Mouse (Mus musculus) erythroblast, embryonic 14.5 days (primary cell): ENCODE measurements at regions not wholly inside any gene's neighbourhood (a gene's known extent, or its start where the extent isn't known, plus 50 kb on each side); places are given as distances from the start of the nearest gene placed in this dataset.
"Not testable (repeated sequence)": the region's sequence is repeated elsewhere in the genome, so short reads cannot be mapped to it uniquely, and the experiment has no call there.

ENCODE experiments used
- H3K27me3 ChIP-seq: 2 replicates; pipeline ENCODE4 v1.6.1; 2012; ENCODE audit warnings: inconsistent platforms; ENCODE audit not compliant: control insufficient read depth
- H3K36me3 ChIP-seq: 2 replicates; pipeline ENCODE4 v1.6.1; 2012; ENCODE audit warnings: mild to moderate bottlenecking, inconsistent platforms; ENCODE audit not compliant: control insufficient read depth
- H3K4me1 ChIP-seq: 2 replicates; pipeline ENCODE4 v1.6.1; 2012; ENCODE audit warnings: inconsistent platforms; ENCODE audit not compliant: control insufficient read depth
- H3K4me3 ChIP-seq: replicated peaks from 2 replicates; pipeline ENCODE3; 2012; ENCODE audit warnings: moderate library complexity, mild to moderate bottlenecking, inconsistent platforms
- H3K9me3 ChIP-seq: 2 replicates; pipeline ENCODE4 v1.6.1; 2012; ENCODE audit warnings: low read length, inconsistent platforms, mixed read lengths; ENCODE audit not compliant: control insufficient read depth

GRCm38 (mm10) chr17:17293932-17294534 is 80.1 kb upstream of the Riok2 start:
- H3K9me3 ChIP-seq, H3K27me3 ChIP-seq, H3K4me1 ChIP-seq, H3K36me3 ChIP-seq: not testable (repeated sequence)
- peak overlapping the region; percentile 69 for H3K4me3 ChIP-seq

- peak overlapping the region; percentile 59 for H3K4me3 ChIP-seq
- H3K9me3 ChIP-seq, H3K4me1 ChIP-seq, H3K36me3 ChIP-seq, H3K27me3 ChIP-seq: not testable (repeated sequence)
Measured at GRCm38 (mm10) chr17:17295037-17295436, 79.1 kb upstream of the Riok2 start.

- H3K4me1 ChIP-seq, H3K4me3 ChIP-seq, H3K27me3 ChIP-seq, H3K36me3 ChIP-seq: not testable (repeated sequence)
- H3K9me3 ChIP-seq = peaks cover 21% of the 10 kb centered on the region
Measured at GRCm38 (mm10) chr17:17303496-17303895, 70.6 kb upstream of the Riok2 start.
